Mouse (Mus musculus): Measurements from ENCODE around the gene 6030468B19Rik. TPM values are rescaled to one million over a fixed set of nuclear protein-coding genes. Genes with fewer than 3 reads are reported as not detected.
A peak's percentile ranks its signal among the peaks of the same experiment; 100 is the strongest.
"Not testable (repeated sequence)": the region's sequence is repeated elsewhere in the genome, so short reads cannot be mapped to it uniquely, and the experiment has no call there.

The 6030468B19Rik gene
- polyA plus RNA-seq, 1 experiment from 2014 or later, result 0.28 TPM

DNA sequence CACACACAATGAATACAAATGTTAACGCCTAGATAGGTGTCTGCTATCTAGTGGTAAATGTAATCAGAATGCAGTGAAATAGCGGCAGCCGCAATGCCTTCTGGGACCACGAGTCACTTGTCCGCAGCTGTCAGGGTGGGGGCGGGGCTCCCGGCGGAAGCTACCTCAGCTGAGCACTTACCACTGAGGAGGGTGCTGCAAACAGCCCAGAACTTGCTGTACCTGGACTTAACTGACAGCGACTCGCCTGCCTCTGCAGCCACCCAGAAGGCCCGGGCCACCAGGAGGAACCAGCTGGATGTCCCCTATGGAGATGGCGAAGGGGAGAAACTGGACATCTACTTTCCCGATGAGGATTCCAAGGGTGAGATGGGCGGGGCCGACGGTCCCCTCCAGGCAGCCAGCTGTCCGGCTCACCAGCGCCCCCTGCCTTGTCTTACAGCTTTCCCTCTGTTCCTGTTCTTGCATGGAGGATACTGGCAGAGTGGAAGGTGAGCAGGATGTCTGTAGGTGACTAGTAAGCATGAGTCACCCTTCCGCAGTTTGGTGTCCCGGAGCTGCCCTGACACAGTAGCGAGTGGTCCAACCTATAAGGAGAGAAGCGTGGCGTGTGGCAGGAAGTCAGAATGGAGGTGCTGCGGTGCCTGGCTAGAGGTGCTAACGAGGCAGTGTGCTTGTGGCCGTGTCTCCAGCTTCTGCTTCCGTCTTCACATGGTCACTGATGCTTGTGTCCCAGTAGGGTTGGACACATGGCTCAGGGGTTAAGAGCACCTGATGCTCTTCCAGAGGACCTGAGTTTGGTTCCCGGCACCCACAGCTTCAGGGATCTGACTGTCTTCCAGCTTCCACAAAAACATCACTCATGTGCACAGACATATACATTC is 34.9 kb downstream of the 6030468B19Rik start:
- DNase-seq (ENCODE audit: low spot score), result peak; percentile 89
- Histone ChIP-seq H3K4me3 (ENCODE audit: low read depth, low read length) (peak overlapping the region; percentile 4; the same call in 1 of the 2 replicates), H3K4me1 (replicated peaks; ENCODE audit: control insufficient read depth, insufficient read depth, low read length) (peaks cover 37% of the 10 kb centered on the region), H3K9me3 (ENCODE audit: control insufficient read depth, low read length) (no peaks in the 10 kb centered on the region), H3K9ac (ENCODE audit: low read length) (no peak overlapping the region), H3K4me2 (ENCODE audit: low read length) (peak overlapping the region; percentile 40), H3K27ac (ENCODE audit: low read depth) (no peak overlapping the region), H3K27me3 (replicated peaks; ENCODE audit: control insufficient read depth, insufficient read depth, low read length) (no peaks in the 10 kb centered on the region), H3K36me3 (ENCODE audit: control insufficient read depth, insufficient read depth, low read length) (no peaks in the 10 kb centered on the region)
- 23% methylated on average over 28 of the region's 28 CpGs for WGBS
- ATAC-seq (replicated peaks; ENCODE audit: low FRiP score, low TSS enrichment, low read depth), result no peak

DNA sequence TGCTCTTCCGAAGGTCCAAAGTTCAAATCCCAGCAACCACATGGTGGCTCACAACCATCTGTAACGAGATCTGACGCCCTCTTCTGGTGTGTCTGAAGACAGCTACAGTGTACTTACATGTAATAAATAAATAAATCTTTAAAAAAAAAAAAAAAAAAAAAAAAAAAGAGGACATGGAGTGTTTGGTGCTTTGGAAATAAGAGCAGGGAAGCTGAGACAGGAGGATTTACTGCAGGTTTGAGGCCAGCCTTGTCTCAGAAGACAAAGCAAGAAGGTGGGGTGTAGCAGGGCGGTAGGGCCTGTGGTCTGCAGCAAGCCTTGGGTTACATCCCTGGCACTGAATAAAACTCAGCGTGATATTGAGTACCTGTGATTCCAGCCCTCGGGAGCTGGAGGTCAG is 36.0 kb downstream of the 6030468B19Rik start:
- H3K4me1 ChIP-seq (replicated peaks; ENCODE audit: control insufficient read depth, insufficient read depth, low read length), result peaks cover 25% of the 10 kb centered on the region
- H3K4me2 ChIP-seq (ENCODE audit: low read length), result not testable (repeated sequence)

DNA sequence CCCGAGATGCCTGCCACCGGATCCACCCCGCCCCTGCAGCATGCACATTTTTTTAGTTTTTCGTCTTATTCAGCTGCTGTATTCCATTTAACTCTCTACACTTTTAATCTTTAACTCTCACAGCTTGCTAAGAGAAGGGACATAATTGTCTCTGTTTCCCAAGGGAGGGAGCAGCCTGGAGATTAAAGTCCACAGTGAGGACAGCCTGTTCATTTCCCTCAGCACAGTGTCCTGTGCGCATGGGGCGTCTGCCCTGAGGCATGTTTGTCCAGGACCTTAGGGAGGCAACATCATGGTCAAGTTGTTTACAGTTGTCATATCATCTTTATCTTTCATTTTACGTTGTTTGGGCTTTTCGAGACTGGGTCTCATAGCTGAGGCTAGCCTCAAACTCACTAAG is 36.6 kb downstream of the 6030468B19Rik start:
- no peak overlapping the region for H3K9ac ChIP-seq (ENCODE audit: low read length)
- H3K4me2 ChIP-seq (ENCODE audit: low read length), result no peak overlapping the region
- H3K27ac ChIP-seq (ENCODE audit: low read depth), result no peak overlapping the region
- ATAC-seq (replicated peaks; ENCODE audit: low FRiP score, low TSS enrichment, low read depth) (no peak), DNase-seq (ENCODE audit: low spot score) (no peak)
- no peak overlapping the region for H3K4me3 ChIP-seq (ENCODE audit: low read depth, low read length)
- no peaks in the 10 kb centered on the region for H3K36me3 ChIP-seq (ENCODE audit: control insufficient read depth, insufficient read depth, low read length)
- H3K9me3 ChIP-seq (ENCODE audit: control insufficient read depth, low read length), result no peaks in the 10 kb centered on the region
- WGBS, result 71% methylated on average over 8 of the region's 8 CpGs
- no peaks in the 10 kb centered on the region for H3K27me3 ChIP-seq (replicated peaks; ENCODE audit: control insufficient read depth, insufficient read depth, low read length)
- peaks cover 19% of the 10 kb centered on the region for H3K4me1 ChIP-seq (replicated peaks; ENCODE audit: control insufficient read depth, insufficient read depth, low read length)

More for the DNA sequence above, 36.0 kb downstream of the 6030468B19Rik start:
- H3K9me3 ChIP-seq (ENCODE audit: control insufficient read depth, low read length); H3K27me3 ChIP-seq (replicated peaks; ENCODE audit: control insufficient read depth, insufficient read depth, low read length); ATAC-seq (replicated peaks; ENCODE audit: low FRiP score, low TSS enrichment, low read depth); H3K27ac ChIP-seq (ENCODE audit: low read depth); H3K9ac ChIP-seq (ENCODE audit: low read length); H3K36me3 ChIP-seq (ENCODE audit: control insufficient read depth, insufficient read depth, low read length); H3K4me3 ChIP-seq (ENCODE audit: low read depth, low read length); DNase-seq (ENCODE audit: low spot score): not testable (repeated sequence)
- WGBS, result 85% methylated on average over 4 of the region's 6 CpGs

DNA sequence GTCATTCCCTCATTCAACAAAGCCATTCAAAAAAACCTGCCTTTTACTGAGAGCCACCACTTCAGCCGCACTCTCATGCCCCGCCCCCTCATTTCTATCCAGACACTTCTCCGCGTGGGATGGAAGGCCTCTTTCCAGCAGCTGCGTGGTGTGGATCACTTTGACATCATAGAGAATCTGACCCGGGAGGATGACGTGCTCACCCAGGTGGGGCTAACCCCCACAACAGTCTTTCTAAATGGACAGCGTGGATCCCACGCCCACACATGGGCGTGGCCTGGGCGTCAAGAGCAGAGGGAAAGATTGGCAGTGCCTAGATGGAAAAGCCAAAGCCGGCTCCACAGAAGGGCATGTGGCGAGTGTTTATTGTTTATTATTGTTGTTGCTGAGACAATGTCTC is 38.8 kb downstream of the 6030468B19Rik start:
- Histone ChIP-seq H3K27ac (ENCODE audit: low read depth) (no peak overlapping the region), H3K4me1 (replicated peaks; ENCODE audit: control insufficient read depth, insufficient read depth, low read length) (peaks cover 3% of the 10 kb centered on the region; the same call in 1 of the 2 replicates), H3K9ac (ENCODE audit: low read length) (no peak overlapping the region), H3K4me2 (ENCODE audit: low read length) (peak overlapping the region; percentile 11; the same call in 1 of the 2 replicates), H3K4me3 (ENCODE audit: low read depth, low read length) (no peak overlapping the region), H3K9me3 (ENCODE audit: control insufficient read depth, low read length) (no peaks in the 10 kb centered on the region), H3K36me3 (ENCODE audit: control insufficient read depth, insufficient read depth, low read length) (no peaks in the 10 kb centered on the region), H3K27me3 (replicated peaks; ENCODE audit: control insufficient read depth, insufficient read depth, low read length) (no peaks in the 10 kb centered on the region)
- ATAC-seq (replicated peaks; ENCODE audit: low FRiP score, low TSS enrichment, low read depth) (no peak), DNase-seq (ENCODE audit: low spot score) (no peak)
- 31% methylated on average over 13 of the region's 13 CpGs for whole genome bisulfite sequencing

DNA sequence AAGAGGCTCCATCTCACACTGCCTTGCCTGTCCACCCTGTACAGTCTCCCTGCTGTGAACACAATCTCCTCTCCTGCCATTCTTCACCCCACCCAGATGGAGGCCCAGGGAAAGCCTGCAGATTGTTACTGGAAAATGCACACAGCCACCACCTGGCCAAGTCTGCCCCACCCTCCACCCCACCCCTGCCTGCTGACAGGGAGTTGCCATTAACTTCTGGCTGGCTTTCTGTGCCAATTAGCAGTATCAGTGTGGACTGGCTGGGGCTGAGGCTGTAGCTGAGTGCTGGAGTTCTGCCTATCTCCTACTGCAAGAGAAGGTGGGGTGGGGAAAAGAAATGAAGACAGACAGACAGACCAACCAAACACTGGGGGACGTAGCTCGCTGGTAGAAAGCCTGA is 41.1 kb downstream of the 6030468B19Rik start:
- H3K4me2 ChIP-seq (ENCODE audit: low read length), result no peak overlapping the region
- no peaks in the 10 kb centered on the region for H3K27me3 ChIP-seq (replicated peaks; ENCODE audit: control insufficient read depth, insufficient read depth, low read length)
- H3K9ac ChIP-seq (ENCODE audit: low read length), result no peak overlapping the region
- DNase-seq (ENCODE audit: low spot score) (no peak), ATAC-seq (replicated peaks; ENCODE audit: low FRiP score, low TSS enrichment, low read depth) (0 out of 2 replicates have a peak, but pooled peaks have one; percentile 16)
- no peaks in the 10 kb centered on the region for H3K4me1 ChIP-seq (replicated peaks; ENCODE audit: control insufficient read depth, insufficient read depth, low read length)
- H3K36me3 ChIP-seq (ENCODE audit: control insufficient read depth, insufficient read depth, low read length), result no peaks in the 10 kb centered on the region
- 57% methylated on average over 2 of the region's 2 CpGs for WGBS
- H3K27ac ChIP-seq (ENCODE audit: low read depth), result peak overlapping the region; percentile 16; the same call in 1 of the 2 replicates
- H3K4me3 ChIP-seq (ENCODE audit: low read depth, low read length), result no peak overlapping the region
- no peaks in the 10 kb centered on the region for H3K9me3 ChIP-seq (ENCODE audit: control insufficient read depth, low read length)

DNA sequence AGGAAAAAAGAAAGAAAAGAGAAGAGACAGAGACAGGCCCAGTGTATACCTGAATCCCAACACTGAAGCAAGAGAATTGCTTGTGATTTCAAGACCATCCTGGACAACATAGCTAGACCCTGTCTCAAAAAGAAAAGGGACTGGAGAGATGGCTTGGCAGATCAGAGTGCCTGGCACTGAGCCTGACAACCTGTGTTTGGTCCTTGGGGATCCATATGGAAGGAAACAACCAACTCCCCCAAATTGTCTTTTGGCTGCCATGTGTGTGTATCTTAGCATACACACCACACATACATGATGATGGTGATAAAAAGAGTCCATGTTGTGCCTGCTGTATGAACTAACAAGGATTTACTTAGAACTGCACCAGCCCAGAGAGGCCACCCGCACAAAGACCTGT is 41.6 kb downstream of the 6030468B19Rik start:
- peak overlapping the region; percentile 16; the same call in 1 of the 2 replicates for H3K27ac ChIP-seq (ENCODE audit: low read depth)
- WGBS, result 84% methylated on average over 1 of the region's 1 CpGs
- no peak for ATAC-seq (replicated peaks; ENCODE audit: low FRiP score, low TSS enrichment, low read depth)

DNA sequence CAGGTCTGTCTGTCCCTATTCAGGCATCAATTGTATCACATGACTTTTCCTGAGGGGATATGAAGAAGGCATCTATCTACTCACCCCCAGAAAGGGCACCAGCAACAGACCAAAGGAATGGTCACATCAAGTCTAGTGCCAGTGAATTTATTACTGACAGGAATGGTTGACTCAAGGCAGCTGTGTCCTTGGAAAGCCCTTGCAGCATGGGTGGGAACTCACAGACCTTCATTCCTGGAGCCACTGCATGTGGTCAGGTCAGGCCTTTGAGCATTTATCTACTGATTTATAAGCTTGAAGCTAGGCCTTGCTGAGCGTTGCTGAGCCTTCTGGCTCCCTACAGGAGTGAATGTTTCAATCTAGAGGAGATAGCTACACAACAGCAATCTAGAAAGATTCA is 43.5 kb downstream of the 6030468B19Rik start:
- Histone ChIP-seq H3K4me1 (replicated peaks; ENCODE audit: control insufficient read depth, insufficient read depth, low read length) (no peaks in the 10 kb centered on the region), H3K4me2 (ENCODE audit: low read length) (no peak overlapping the region), H3K27me3 (replicated peaks; ENCODE audit: control insufficient read depth, insufficient read depth, low read length) (no peaks in the 10 kb centered on the region), H3K9me3 (ENCODE audit: control insufficient read depth, low read length) (no peaks in the 10 kb centered on the region), H3K4me3 (ENCODE audit: low read depth, low read length) (no peak overlapping the region), H3K36me3 (ENCODE audit: control insufficient read depth, insufficient read depth, low read length) (no peaks in the 10 kb centered on the region), H3K27ac (ENCODE audit: low read depth) (no peak overlapping the region), H3K9ac (ENCODE audit: low read length) (no peak overlapping the region)
- 40% methylated on average over 1 of the region's 1 CpGs for WGBS
- DNase-seq (ENCODE audit: low spot score), result no peak
- ATAC-seq (replicated peaks; ENCODE audit: low FRiP score, low TSS enrichment, low read depth), result no peak

More for the DNA sequence above, 41.6 kb downstream of the 6030468B19Rik start:
- Histone ChIP-seq H3K9ac (ENCODE audit: low read length) (no peak overlapping the region), H3K27me3 (replicated peaks; ENCODE audit: control insufficient read depth, insufficient read depth, low read length) (no peaks in the 10 kb centered on the region), H3K4me2 (ENCODE audit: low read length) (no peak overlapping the region), H3K4me1 (replicated peaks; ENCODE audit: control insufficient read depth, insufficient read depth, low read length) (no peaks in the 10 kb centered on the region), H3K36me3 (ENCODE audit: control insufficient read depth, insufficient read depth, low read length) (no peaks in the 10 kb centered on the region), H3K4me3 (ENCODE audit: low read depth, low read length) (no peak overlapping the region), H3K9me3 (ENCODE audit: control insufficient read depth, low read length) (no peaks in the 10 kb centered on the region)
- no peak for DNase-seq (ENCODE audit: low spot score)

DNA sequence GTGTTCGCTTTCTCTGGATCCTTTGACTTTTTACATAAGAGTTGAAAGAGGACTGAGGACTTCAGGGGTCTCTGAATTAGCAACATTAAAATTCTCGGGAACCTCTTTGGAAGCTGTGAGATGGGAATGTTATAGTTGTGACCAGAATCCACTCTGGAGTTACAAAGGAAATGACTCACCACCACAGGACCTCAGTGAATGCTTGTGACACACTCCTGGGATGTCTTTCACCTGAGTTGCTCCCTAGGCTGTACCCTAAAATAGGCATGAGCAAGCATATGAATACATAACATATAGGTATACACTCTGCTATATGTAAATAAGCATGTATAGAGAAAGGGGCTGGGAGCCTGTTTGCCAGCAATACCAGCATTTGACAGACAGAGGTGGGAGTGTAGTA is 46.0 kb downstream of the 6030468B19Rik start:
- Histone ChIP-seq H3K36me3 (ENCODE audit: control insufficient read depth, insufficient read depth, low read length) (no peaks in the 10 kb centered on the region), H3K27ac (ENCODE audit: low read depth) (no peak overlapping the region), H3K9ac (ENCODE audit: low read length) (no peak overlapping the region), H3K9me3 (ENCODE audit: control insufficient read depth, low read length) (no peaks in the 10 kb centered on the region), H3K4me3 (ENCODE audit: low read depth, low read length) (no peak overlapping the region), H3K4me2 (ENCODE audit: low read length) (no peak overlapping the region), H3K27me3 (replicated peaks; ENCODE audit: control insufficient read depth, insufficient read depth, low read length) (no peaks in the 10 kb centered on the region), H3K4me1 (replicated peaks; ENCODE audit: control insufficient read depth, insufficient read depth, low read length) (peaks cover 13% of the 10 kb centered on the region)
- ATAC-seq (replicated peaks; ENCODE audit: low FRiP score, low TSS enrichment, low read depth) (no peak), DNase-seq (ENCODE audit: low spot score) (no peak)
- 87% methylated on average over 2 of the region's 2 CpGs for WGBS

DNA sequence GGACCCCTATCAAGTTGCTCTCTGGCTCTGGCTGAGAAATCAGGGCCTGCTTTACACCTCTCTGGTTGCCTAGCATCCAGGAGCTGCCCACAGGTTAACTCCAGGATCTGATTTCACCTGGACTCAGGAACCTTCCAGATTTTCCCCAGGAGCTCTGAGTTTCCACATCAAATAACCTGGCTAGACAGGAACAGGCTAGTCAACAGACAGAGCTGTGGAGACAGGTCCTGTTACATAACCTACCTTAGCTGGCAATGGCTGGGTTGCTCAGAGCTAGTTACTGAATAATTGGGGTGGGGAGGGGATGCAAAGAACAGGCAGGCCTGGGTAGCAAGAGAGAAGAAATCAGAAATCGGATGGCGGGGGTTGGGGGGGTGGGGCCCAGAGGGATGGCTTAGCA is 47.5 kb downstream of the 6030468B19Rik start:
- H3K9me3 ChIP-seq (ENCODE audit: control insufficient read depth, low read length), result no peaks in the 10 kb centered on the region
- no peak for DNase-seq (ENCODE audit: low spot score)
- H3K27ac ChIP-seq (ENCODE audit: low read depth), result no peak overlapping the region
- H3K9ac ChIP-seq (ENCODE audit: low read length), result no peak overlapping the region
- WGBS, result 63% methylated on average over 2 of the region's 2 CpGs
- no peaks in the 10 kb centered on the region for H3K36me3 ChIP-seq (ENCODE audit: control insufficient read depth, insufficient read depth, low read length)
- H3K4me2 ChIP-seq (ENCODE audit: low read length), result no peak overlapping the region
- H3K27me3 ChIP-seq (replicated peaks; ENCODE audit: control insufficient read depth, insufficient read depth, low read length), result no peaks in the 10 kb centered on the region
- no peak overlapping the region for H3K4me3 ChIP-seq (ENCODE audit: low read depth, low read length)
- H3K4me1 ChIP-seq (replicated peaks; ENCODE audit: control insufficient read depth, insufficient read depth, low read length), result peaks cover 18% of the 10 kb centered on the region
- no peak for ATAC-seq (replicated peaks; ENCODE audit: low FRiP score, low TSS enrichment, low read depth)
